Mouse (Mus musculus): ENCODE results near the gene Zcchc7.

Gene Zcchc7

GRCm38 (mm10) chr4:44755553-44756133, at the start of gene Zcchc7:
Gene Zcchc7, plus strand, starts transcription at chr4:44755877.
- peak; percentile 56; the same call in 1 of the 2 replicates for ATAC-seq (ENCODE audit: low TSS enrichment)

- no peak for ATAC-seq (ENCODE audit: low TSS enrichment)
These were observed 49.7 kb upstream of the Zcchc7 start for GRCm38 (mm10) chr4:44705967-44706366.

GRCm38 (mm10) chr4:44706865-44707264, 48.8 kb upstream of the Zcchc7 start:
- ATAC-seq (ENCODE audit: low TSS enrichment): no peak

- no peak for ATAC-seq (ENCODE audit: low TSS enrichment)
These were observed 47.4 kb upstream of the Zcchc7 start for GRCm38 (mm10) chr4:44708311-44708710.

GRCm38 (mm10) chr4:44709091-44709695, 46.5 kb upstream of the Zcchc7 start:
- no peak for ATAC-seq (ENCODE audit: low TSS enrichment)

GRCm38 (mm10) chr4:44709740-44710700, 45.7 kb upstream of the Zcchc7 start, which contains the start of gene Pax5:
Gene Pax5, minus strand, starts transcription at chr4:44710487.
- no peak for ATAC-seq (ENCODE audit: low TSS enrichment)

- ATAC-seq (ENCODE audit: low TSS enrichment): no peak
These were observed 45.0 kb upstream of the Zcchc7 start for GRCm38 (mm10) chr4:44710701-44711097.

GRCm38 (mm10) chr4:44711136-44711900, 44.4 kb upstream of the Zcchc7 start:
- ATAC-seq (ENCODE audit: low TSS enrichment): no peak

GRCm38 (mm10) chr4:44712051-44712700, 43.5 kb upstream of the Zcchc7 start:
- ATAC-seq (ENCODE audit: low TSS enrichment): no peak

- ATAC-seq (ENCODE audit: low TSS enrichment): no peak
These were observed 42.7 kb upstream of the Zcchc7 start for GRCm38 (mm10) chr4:44712786-44713553.

GRCm38 (mm10) chr4:44713554-44714051, 42.1 kb upstream of the Zcchc7 start:
- ATAC-seq (ENCODE audit: low TSS enrichment): no peak

GRCm38 (mm10) chr4:44714111-44714621, 41.5 kb upstream of the Zcchc7 start:
- ATAC-seq (ENCODE audit: low TSS enrichment): no peak

GRCm38 (mm10) chr4:44715621-44716160, 40.0 kb upstream of the Zcchc7 start:
- ATAC-seq (ENCODE audit: low TSS enrichment): no peak

- ATAC-seq (ENCODE audit: low TSS enrichment): no peak
These were observed 39.3 kb upstream of the Zcchc7 start for GRCm38 (mm10) chr4:44716391-44716790.

GRCm38 (mm10) chr4:44717676-44718075, 38.0 kb upstream of the Zcchc7 start:
- no peak for ATAC-seq (ENCODE audit: low TSS enrichment)

GRCm38 (mm10) chr4:44720046-44720445, 35.6 kb upstream of the Zcchc7 start:
- ATAC-seq (ENCODE audit: low TSS enrichment): no peak

- no peak for ATAC-seq (ENCODE audit: low TSS enrichment)
These were observed 34.4 kb upstream of the Zcchc7 start for GRCm38 (mm10) chr4:44721237-44721636.

- ATAC-seq (ENCODE audit: low TSS enrichment): no peak
These were observed 15.2 kb upstream of the Zcchc7 start for GRCm38 (mm10) chr4:44740471-44740870.

GRCm38 (mm10) chr4:44756134-44756951, 666 bp downstream of the Zcchc7 start:
- peak; percentile 98 for ATAC-seq (ENCODE audit: low TSS enrichment)
